Mouse (Mus musculus) ES-Bruce4 (cell line): ENCODE results near the gene Zbtb34. TPM values are rescaled to one million over a fixed set of nuclear protein-coding genes. Genes with fewer than 3 reads are reported as not detected.

Experiments
- H3K27ac ChIP-seq: 2 replicates; pipeline ENCODE4 v1.5.1; 2012; ENCODE audit warnings: low read length, inconsistent platforms; ENCODE audit not compliant: insufficient read depth
- H3K27me3 ChIP-seq: 2 replicates; pipeline ENCODE4 v1.6.1; 2012; ENCODE audit warnings: mild to moderate bottlenecking, low read length, inconsistent platforms; ENCODE audit not compliant: control insufficient read depth, poor library complexity, insufficient read depth, severe bottlenecking
- H3K36me3 ChIP-seq: 2 replicates; pipeline ENCODE4 v1.6.1; 2012; ENCODE audit warnings: inconsistent platforms, mild to moderate bottlenecking, low read length, moderate library complexity; ENCODE audit not compliant: control insufficient read depth, poor library complexity, insufficient read depth, severe bottlenecking
- H3K4me1 ChIP-seq: one replicate; pipeline ENCODE4 v1.8.1; 2011; ENCODE audit warnings: low read length; ENCODE audit not compliant: control insufficient read depth, insufficient read depth
- H3K4me3 ChIP-seq: 2 replicates; pipeline ENCODE4 v1.5.1; 2011; ENCODE audit warnings: low read depth, mild to moderate bottlenecking, low read length
- H3K9ac ChIP-seq: 2 replicates; pipeline ENCODE4 v1.6.1; 2012; ENCODE audit warnings: low read depth, mild to moderate bottlenecking, inconsistent platforms; ENCODE audit not compliant: poor library complexity, severe bottlenecking
- H3K9me3 ChIP-seq: replicated peaks from 2 replicates; pipeline ENCODE4 v1.6.1; 2012; ENCODE audit warnings: mild to moderate bottlenecking, low read length, inconsistent platforms; ENCODE audit not compliant: control insufficient read depth, poor library complexity, insufficient read depth, severe bottlenecking
- CTCF ChIP-seq: IDR thresholded peaks from one replicate; pipeline ENCODE4 v1.8.1; 2011; ENCODE audit warnings: low read depth, low read length
- EP300 ChIP-seq: IDR thresholded peaks from 2 replicates; pipeline ENCODE4 v1.6.1; 2011; ENCODE audit warnings: low read depth, low read length; ENCODE audit not compliant: insufficient read depth
- POLR2A ChIP-seq: IDR thresholded peaks from one replicate; pipeline ENCODE4 v1.8.1; 2011; ENCODE audit warnings: low read length; ENCODE audit not compliant: insufficient read depth
- polyA plus RNA-seq: library from polyadenylated mRNA; stranded (reverse); fragments of >200 nt; gene quantifications from 2 replicates; pipeline ENCODE4 v1.2.4, GENCODE M21; 2011; ENCODE audit warnings: low read depth; ENCODE audit not compliant: missing spikeins, insufficient read depth, insufficient read length

Gene Zbtb34
- polyA plus RNA-seq, 1 experiment: 21.4 TPM

DNA sequence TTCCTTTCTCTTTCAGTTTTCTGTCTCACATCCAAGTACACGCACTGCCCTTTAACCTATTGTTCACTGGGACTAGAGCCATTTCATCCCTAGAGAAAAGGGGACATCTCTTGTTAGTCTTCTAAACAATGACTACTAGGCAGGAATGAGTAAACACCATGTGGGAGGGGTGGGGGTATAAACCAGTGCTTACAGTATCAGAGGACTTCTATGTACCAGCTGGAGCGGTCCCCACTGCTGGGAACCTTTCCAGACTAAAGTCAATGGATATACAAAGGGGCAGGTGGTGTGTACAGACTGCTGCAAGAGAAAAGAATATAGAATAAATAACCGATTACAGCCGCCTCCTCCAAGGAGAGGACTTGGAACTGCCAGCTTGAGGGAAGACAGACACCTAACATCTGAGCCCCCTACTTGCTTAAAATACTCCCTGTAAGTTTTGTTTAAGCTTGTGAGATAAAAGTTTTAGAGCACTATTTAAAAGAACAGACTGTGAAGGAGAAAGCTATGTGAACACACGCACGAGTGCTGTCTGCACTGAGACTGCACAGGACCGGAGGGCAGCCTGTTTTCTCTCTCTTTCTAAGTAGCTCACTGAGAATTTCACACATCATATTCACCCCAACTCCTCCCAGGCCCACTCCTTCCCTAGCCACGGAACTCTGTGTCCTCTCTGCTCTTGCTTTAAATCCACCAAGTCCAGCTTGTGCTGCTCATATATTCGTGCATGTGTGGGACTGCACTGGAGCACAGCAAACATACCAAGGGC lies 65.2 kb downstream of the Zbtb34 start:
- Histone ChIP-seq H3K4me3 (no peak overlapping the region), H3K4me1 (no peaks in the 10 kb centered on the region), H3K27me3 (no peaks in the 10 kb centered on the region), H3K36me3 (no peaks in the 10 kb centered on the region), H3K9me3 (no peaks in the 10 kb centered on the region), H3K27ac (no peak overlapping the region), H3K9ac (no peak overlapping the region)
- TF ChIP-seq EP300 (no peak), POLR2A (no peak), CTCF (no peak)

- Histone ChIP-seq H3K27me3 (no peaks in the 10 kb centered on the region), H3K27ac (no peak overlapping the region), H3K4me3 (no peak overlapping the region), H3K9ac (no peak overlapping the region), H3K9me3 (no peaks in the 10 kb centered on the region), H3K36me3 (no peaks in the 10 kb centered on the region), H3K4me1 (no peaks in the 10 kb centered on the region)
- TF ChIP-seq EP300 (no peak), POLR2A (no peak), CTCF (no peak)
Measured at GRCm38 (mm10) chr2:33364656-33365055, 66.5 kb downstream of the Zbtb34 start.

DNA sequence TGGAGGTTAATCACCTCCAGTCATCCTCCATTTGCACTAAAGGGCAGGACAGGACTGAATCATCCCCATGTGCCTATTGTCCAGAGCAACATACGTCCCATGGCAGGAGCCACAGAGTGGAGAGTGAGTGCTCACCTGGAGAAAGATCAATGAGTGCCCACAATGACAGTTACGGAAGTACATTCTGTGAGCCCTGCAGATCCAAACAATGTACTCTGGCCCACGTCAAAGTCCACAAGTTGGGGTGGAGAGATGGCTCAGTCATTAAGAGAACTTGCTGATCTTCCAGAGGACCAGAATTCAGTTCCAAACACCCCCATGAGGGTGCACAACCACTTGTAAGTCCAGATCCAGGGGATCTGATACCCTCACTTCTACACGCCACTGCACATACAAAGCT lies 67.2 kb downstream of the Zbtb34 start:
- TF ChIP-seq POLR2A (no peak), CTCF (no peak), EP300 (no peak)
- Histone ChIP-seq H3K9me3 (no peaks in the 10 kb centered on the region), H3K27ac (no peak overlapping the region), H3K27me3 (no peaks in the 10 kb centered on the region), H3K4me1 (no peaks in the 10 kb centered on the region), H3K36me3 (no peaks in the 10 kb centered on the region), H3K4me3 (no peak overlapping the region), H3K9ac (no peak overlapping the region)

- TF ChIP-seq EP300 (no peak), POLR2A (no peak), CTCF (no peak)
- no peaks in the 10 kb centered on the region for H3K9me3 ChIP-seq
- no peak overlapping the region for H3K4me3 ChIP-seq
- no peak overlapping the region for H3K27ac ChIP-seq
- H3K36me3 ChIP-seq: no peaks in the 10 kb centered on the region
- no peaks in the 10 kb centered on the region for H3K27me3 ChIP-seq
- no peak overlapping the region for H3K9ac ChIP-seq
- no peaks in the 10 kb centered on the region for H3K4me1 ChIP-seq
Measured at GRCm38 (mm10) chr2:33361139-33361716, 69.9 kb downstream of the Zbtb34 start.

DNA sequence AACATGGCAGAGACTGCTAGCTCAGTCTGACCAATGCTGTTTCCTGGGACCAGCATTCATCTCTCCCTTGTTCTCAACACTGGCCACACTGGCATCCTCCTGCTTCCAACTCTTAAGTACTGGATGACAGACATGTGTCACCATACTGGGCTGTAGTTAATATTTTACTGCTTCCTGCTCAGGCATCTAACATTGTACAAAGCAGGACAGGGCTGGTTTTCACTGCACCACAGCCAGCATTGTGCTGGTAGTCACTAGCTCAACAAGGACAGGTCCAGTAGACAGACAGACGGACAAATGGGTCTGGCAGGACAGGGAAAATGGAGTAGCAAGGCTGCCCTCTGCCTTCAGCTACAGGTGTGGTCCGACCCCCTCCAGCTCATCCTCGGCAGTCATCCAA lies 70.6 kb downstream of the Zbtb34 start:
- Histone ChIP-seq H3K4me3 (no peak overlapping the region), H3K9ac (no peak overlapping the region), H3K4me1 (no peaks in the 10 kb centered on the region), H3K27me3 (no peaks in the 10 kb centered on the region), H3K36me3 (no peaks in the 10 kb centered on the region), H3K27ac (no peak overlapping the region), H3K9me3 (no peaks in the 10 kb centered on the region)
- TF ChIP-seq POLR2A (no peak), CTCF (no peak)

DNA sequence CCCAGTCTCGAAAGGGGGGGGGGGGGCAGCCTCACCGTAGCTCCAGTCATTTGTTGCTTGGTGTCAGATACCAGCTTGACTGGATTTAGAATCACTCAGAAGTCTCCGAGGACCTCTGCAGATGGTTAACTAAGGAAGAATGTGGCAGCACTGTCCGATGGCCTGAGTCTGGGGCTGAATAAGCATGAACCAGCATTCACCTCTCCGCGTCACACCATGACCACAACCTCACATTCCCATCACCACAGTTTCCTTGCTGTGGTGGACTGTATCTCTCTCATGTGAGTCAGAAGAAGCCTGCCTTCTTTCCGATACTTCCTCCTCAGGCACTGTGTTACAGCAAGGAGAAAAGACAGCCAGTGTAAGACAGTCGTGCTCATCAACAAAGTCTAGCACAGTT lies 71.9 kb downstream of the Zbtb34 start:
- no peaks in the 10 kb centered on the region for H3K9me3 ChIP-seq
- no peak overlapping the region for H3K4me3 ChIP-seq
- TF ChIP-seq EP300 (no peak), CTCF (no peak), POLR2A (no peak)
- no peaks in the 10 kb centered on the region for H3K4me1 ChIP-seq
- no peak overlapping the region for H3K27ac ChIP-seq
- no peaks in the 10 kb centered on the region for H3K27me3 ChIP-seq
- H3K9ac ChIP-seq: no peak overlapping the region
- H3K36me3 ChIP-seq: no peaks in the 10 kb centered on the region
